Mouse (Mus musculus) frontal cortex, adult (tissue): ENCODE data around the gene Spns1.

Experiments used
- ATAC-seq: cut with Nextera tagmentation; 2 replicates; pipeline ENCODE4 v1.9.2; 2017; ENCODE audit warnings: mild to moderate bottlenecking, moderate library complexity, mixed read lengths; ENCODE audit not compliant: low TSS enrichment

Spns1 gene

GRCm38 (mm10) chr7:126369393-126369792 lies 7.9 kb downstream of the Spns1 start, which contains the start of gene Lat:
Gene Lat, minus strand, starts transcription at chr7:126369570.
- no peak for ATAC-seq

GRCm38 (mm10) chr7:126368367-126368766 lies 8.9 kb downstream of the Spns1 start:
- no peak for ATAC-seq

GRCm38 (mm10) chr7:126367636-126368035 lies 9.6 kb downstream of the Spns1 start:
- ATAC-seq = no peak

DNA sequence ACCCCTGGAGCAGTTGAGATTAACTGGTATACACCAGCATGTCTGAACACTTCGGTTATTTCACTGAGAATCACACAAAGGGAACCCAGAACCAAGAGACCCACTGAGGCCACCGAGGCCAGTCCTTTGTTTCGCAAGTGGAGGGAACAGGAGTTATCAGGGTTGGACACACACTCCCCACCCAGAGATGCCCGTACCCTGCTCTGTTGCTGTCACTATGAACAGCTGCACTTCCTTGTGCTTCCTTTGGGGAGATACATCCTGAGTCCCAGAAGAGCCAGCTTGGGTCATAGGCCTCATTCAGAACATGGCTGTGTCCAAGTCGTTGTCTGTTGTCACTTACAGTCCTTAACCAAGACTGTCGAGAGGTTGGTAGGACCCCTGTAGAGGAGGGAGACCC lies 14.2 kb downstream of the Spns1 start:
- ATAC-seq = no peak

DNA sequence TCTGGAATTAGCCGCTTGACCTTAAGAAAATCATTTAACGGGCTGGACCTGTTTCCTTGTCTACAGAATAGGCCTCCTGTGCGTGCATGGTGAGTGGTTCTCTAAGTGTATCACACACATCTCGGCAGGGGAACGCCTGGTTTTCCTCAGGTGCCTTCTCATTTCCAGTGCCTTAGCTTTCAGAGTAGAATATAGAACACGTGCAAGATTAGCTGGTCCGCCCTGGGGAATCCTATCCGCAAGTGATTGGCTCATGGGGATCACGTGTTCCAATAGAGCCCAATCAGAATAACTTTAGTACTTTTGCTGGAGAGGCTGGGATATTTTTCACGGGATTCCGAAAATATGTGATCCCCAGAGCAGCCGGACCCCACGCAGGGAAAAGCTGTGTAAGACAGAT lies 18.2 kb downstream of the Spns1 start:
- ATAC-seq = no peak

DNA sequence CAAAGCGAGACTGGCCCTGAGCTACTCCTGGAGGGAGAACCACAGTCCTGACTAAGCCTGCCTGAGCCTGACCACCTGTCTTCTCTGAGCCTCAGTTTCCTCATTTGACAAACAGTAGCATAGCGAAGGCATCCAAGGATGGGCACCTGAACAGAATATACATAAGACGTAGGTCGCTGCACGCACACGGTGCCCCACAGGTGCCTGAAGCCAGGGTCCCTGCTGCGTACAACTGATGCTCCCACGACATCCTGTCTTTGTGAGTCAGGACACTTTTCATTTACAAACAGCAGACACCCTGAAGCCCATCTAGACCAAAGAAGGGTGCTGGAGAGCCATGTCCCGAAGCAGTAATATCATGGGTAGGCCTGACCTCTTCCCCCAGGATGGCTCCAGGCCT lies 18.8 kb downstream of the Spns1 start:
- ATAC-seq = no peak

DNA sequence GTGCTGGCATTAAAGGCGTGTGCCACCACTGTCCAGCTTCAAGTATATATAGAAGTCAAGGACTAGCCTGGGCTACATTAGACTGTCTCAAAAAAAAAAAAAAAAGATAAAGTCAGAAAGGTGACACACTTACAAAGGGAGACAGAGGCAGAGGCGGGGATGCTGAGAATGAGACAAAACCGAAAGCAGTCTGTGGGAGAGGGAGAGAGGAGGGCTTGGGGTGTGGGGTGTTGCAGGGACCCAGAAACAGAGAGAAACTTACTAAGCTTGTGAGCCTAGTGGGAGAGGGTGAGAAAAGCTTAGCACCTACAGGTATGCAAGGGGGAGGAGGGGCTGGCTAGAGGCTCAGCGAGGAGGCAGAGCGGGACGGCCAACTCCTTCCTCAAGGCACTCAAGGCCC lies 19.4 kb downstream of the Spns1 start:
- ATAC-seq = no peak

DNA sequence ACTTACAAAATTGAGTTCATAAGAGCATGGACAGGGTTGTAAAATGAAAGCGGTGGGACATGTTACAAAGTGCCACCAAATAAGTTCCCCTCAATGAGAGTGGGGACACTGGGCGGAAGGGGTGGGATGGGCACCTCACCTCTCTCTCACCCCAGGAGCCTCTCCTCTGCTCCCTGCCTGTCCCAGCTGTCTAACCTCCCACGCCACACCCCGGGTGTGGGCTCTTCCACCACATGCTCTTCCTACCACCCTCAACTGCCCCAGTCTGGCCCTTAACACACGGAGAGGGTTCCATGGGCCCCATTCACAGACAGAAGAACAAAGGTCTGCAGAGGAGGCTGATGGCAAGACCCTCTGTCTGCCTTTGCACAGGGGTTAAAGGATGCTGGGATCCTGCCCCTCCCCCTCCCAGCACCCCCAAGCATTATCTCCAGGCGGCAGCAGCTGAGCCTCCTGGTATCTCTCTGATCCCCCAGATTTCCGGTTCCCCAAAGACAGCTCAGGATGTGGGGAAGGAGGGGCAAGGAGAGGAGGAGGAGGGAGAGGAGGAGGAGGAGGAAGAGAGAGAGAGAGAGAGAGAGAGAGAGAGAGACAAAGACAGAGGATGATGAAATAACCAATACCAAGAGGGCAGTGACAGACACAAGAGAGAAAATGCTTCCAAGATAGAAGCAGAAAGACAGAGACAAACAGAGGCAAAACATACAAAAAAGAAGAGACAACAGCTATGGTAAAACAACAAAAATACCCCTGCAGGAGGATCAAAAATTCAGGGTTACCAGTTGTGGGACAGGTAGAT lies 20.3 kb downstream of the Spns1 start:
- ATAC-seq = no peak

GRCm38 (mm10) chr7:126355847-126356597 lies 21.2 kb downstream of the Spns1 start:
- ATAC-seq = no peak

- ATAC-seq = no peak
Observed at GRCm38 (mm10) chr7:126354738-126355614, 22.3 kb downstream of the Spns1 start.

DNA sequence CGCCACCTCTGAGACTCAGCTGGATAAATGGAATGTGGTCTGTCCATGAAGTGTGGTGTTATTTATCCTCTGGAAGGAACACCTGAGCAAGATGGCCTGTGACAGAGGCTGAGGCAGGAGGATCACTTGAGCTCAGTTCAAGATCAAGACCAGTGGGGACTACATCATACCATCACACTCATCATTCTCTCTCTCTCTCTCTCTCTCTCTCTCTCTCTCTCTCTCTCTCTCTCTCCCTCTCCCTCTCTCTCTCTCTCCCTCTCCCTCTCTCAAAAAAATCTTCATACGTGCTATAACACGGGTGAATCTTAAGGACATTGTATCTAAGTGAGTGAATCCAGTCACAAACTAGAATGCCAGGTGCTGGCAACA lies 23.3 kb downstream of the Spns1 start:
- ATAC-seq = no peak

GRCm38 (mm10) chr7:126353251-126353993 lies 23.8 kb downstream of the Spns1 start:
- no peak for ATAC-seq

- ATAC-seq = no peak; the same call in 1 of the 2 replicates
Observed at GRCm38 (mm10) chr7:126351419-126351951, 25.8 kb downstream of the Spns1 start.

- ATAC-seq = no peak
Observed at GRCm38 (mm10) chr7:126350748-126351418, 26.4 kb downstream of the Spns1 start.

GRCm38 (mm10) chr7:126348293-126348692 lies 29.0 kb downstream of the Spns1 start:
- ATAC-seq = no peak

DNA sequence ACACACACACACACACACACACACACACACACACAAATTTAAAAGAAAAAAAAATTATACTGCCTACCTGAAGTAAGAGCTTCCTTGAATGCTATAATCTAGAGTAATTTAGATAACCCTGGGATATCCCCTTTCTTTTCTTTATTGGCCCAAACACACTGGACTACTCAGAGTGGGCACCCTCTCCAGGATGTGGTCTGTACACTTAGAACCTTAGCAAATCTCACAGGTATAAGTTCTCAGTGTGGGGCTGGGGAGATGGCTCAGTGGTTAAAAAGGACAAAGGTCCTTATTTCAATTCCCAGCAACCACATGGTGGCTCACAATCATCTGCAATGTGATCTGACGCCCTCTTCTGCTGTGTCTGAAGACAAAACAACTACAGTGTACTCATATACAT lies 30.2 kb downstream of the Spns1 start:
- no peak for ATAC-seq

DNA sequence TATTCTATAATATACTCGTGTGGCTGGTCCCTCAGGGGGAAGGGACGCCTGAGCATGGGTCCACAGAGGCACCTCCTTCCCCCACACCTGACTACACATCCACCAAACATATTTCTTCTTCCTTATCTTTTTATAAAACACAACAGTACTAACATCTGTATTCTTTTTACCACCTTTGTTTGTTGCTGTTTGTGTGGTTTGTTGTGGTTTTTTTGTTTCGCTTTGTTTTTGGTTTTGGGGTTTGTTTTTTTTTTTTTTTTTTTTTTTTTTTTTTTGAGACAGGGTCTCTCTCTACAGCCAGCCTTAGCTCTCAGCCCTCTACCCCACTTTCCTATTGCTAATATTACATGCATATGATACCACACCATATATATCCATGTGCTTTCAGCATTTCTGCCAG lies 31.3 kb downstream of the Spns1 start:
- ATAC-seq = no peak

- no peak for ATAC-seq
Observed at GRCm38 (mm10) chr7:126345557-126345956, 31.7 kb downstream of the Spns1 start.

DNA sequence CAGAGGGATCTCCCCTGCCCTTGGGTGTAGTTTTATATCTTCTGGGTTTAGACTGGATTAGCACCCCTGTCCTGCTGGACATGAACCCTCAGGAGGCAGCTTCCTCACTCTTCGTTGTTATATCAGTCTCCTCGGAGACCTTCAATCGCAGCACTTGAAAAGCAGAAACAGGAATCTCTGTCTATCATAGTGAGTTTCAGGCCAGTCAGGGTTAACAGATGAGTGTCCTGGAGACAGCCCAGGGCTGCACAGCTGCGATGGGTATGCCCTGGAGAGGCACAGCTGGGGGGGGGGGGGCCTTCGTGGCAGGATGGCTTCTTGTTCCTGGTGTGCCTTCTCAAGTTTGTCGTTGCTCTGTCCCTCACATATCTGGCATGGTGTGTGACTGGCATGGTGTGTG lies 36.4 kb downstream of the Spns1 start:
- no peak for ATAC-seq

DNA sequence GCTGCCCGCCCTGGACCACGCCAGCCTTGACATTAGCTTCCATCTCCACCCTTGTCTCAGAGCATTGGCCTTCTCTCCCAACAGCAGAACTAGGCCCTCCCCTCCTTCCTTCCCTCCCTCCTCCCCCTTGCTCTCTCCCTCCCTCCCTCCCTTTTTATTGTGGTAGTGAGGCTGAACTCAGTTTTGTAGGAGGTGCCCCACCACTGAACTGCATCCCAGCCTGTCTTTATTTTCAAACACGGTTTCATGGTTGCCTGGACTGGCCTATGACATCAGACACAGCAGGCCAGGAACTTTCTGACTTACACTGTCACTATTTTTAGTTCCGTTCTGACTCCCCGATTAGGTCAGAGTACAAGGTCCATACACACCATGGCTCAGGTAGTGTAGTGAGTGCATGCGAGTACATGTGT lies 37.0 kb downstream of the Spns1 start:
- no peak for ATAC-seq

DNA sequence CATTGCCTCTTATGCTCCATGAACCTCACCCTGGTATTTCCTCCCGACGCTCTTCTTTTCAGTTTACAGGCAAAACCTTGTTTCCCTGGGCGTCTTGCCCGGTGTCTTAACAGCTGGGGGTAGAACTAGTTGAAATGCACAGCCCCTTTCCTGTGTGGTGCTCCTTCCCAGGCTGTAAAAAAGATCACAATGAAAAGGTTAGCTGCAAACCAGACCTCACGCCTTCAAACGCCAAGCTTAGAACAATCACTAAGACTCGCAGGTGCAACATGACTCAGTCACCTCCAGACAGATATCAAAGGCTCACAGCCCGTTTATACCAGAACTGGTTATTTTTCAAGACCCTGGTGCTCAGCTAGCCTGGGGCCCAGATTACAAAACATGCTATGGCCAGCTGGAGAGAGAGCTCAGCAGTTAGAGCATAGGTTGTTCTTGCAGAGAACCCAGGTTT lies 37.7 kb downstream of the Spns1 start:
- no peak for ATAC-seq
